Mouse (Mus musculus) brain, embryonic 18.5 days (tissue): ENCODE results near the gene Bglap3.

Experiments used
- DNase-seq: peaks from one replicate; pipeline ENCODE4 v3.0.0-alpha.2; 2012; ENCODE audit warnings: low read depth, low spot score

Gene Bglap3

DNA sequence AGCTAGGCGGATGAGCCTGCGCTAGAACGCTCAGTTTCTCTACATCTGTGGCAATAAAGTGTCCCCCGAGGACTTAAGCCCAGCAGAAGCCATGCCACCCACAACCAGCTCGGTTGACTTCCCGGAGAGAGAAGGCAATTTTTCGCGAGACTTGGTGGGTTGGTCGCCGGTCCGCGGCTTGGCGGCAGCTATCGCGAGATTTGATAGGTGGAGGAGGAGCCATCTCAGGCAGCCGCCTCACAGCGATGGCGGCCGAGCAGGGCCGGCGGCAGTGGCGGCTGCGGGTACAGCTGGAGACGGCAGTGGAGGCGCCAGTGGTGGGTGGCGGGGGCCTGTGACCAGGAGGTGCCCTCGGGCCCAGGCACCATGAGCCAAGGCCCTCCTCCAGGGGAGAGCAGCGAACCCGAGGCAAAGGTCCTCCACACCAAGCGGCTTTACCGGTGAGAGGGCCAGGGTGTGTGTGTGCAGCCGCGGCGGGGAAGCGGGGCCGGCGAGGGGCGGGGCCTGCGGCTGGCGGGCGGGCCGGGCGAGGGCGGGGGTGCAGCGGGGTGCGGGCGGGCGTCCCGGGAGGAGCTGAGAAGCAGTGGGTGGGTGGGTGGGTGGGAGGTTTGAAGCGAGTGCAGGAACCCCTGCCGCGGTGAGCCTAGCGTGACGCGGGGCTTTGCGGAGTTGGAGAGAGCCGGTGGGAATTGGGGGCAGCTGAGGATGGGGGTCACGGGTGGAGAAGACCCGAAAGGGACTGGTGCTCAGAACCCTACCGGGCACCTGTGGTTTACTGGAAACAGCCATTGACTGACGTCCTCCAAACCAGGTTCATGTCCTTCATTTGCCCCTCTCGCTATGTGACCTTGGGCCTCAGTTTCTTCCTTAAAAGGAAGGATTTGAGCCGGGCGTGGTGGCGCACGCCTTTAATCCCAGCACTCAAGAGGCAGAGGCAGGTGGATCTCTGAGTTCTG lies 36.2 kb downstream of the Bglap3 start, which contains the start of the genes Tmem79 and Smg5:
Gene Tmem79 (minus strand): TSS at position 91 of the 956 bp plus-strand sequence.
Gene Smg5 (plus strand): TSS at position 203 of the 956 bp plus-strand sequence.
- peak; percentile 87 for DNase-seq

DNA sequence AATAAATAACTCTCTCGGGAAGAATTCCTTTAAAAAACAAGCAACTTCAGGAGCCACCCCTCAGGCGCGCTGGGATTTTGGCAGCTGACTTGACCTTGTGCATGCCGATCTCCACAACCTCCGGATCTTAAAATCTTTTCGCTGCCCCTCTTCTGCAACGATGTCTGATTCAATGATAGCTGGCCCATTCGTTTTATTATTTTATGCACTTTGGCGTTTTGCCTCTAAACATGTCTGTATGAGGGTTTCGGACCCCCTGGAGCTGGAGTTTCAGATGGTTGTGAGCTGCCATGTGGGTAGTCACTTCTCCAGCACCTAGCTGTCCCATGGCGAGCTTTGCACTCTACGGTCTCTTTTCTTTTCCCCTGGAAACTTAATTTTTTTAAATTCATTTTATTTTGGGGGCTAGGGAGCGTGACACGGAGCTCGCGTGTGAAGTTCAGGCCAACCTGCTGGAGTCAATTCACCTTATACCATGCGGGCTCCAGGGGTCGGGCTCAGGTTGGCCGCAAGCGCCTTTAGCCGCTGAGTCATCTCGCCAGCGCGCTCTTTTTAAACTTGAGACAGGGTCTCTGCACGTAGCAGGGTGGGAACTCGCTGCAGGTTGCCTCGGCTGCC lies 37.0 kb downstream of the Bglap3 start:
- DNase-seq = no peak

DNA sequence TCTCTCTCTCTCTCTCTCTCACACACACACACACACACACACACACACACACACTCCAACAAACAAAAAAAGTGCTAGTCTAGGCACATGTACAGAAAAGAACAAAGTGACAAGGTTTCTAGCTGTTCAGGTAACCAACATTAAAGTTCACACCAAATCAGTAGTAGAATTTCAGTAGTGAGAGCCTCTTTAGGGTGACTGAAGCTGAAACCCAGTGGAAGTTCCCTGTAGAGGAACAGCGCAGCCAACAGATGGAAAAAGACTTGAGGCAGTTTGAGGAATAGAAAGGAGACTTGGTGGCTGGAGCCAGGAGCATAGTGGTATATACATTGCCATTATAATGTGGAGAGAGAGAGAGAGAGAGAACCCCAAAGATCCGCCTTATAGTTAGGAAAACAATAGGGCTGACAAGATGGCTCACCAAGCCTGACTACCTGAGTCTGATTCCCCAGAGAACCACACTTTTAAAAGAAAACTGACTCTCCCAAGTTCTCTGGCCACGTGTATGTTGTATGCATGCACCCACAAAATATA lies 37.6 kb downstream of the Bglap3 start:
- DNase-seq = no peak

DNA sequence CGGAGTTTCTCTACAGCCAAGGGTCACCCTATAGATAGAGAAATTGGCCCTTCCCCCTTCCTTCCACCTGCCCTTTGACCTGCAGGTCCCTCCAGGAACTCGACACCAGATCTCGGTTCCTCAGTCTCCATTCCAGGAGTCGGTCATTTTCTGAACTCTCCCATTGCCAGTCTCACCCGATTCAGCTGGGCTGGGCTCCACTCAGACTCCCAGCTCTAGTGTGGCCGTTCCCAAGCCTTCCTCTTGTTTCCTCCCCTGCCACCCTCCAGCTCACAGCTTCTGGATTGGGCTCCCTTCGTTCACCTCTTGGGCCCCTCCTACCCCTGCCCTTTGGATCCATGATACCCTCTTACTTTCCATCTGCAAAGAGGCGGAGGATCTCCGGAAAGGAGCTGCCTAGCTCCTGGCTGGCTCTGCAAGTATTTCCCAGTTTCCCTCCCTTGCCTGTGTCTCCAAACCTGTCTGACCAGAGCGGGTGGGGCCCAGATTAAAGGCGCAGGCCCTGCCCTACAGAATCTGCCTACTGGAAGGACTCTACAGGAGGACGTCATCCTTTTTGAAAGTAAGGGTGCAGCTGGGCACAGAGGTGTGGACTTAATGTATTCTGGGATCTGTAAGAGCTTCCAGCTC lies 38.4 kb downstream of the Bglap3 start:
- DNase-seq = no peak

DNA sequence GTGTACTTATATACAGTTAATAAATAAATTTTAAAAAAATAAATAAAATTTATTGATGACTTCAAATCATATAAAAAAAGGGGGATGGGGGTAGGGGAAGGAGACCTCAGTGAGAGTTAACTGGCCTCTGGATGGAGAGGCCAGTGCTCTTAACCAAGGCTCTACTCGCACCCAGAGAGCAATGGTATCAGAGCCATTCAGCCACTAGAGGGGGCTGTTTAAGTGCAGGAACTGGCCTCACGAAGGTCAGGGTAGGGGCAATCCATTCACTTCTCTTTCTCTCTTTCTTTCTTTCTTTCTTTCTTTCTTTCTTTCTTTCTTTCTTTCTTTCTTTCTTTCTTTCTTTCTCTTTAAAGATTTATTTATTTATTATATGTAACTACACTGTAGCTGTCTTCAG lies 41.3 kb downstream of the Bglap3 start:
- DNase-seq = no peak

DNA sequence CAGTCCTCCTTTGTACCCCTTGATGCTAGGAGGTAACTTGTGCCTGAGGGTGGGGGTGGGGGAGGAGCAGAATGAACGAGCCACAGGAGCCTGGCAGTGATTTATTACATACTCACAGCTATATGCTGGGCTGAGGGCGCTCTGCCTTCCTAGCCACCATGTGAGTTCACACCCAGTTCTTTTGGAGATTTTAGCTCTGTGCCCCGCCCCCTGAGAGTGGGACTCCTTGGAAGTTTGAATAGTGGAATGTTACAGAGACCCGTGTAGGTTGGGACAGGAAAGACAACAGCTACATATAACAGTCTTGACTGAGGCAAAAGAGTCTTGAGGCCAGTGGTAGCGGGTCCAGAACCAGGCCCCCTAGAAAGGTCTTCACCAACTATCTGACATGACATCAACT lies 43.6 kb downstream of the Bglap3 start:
- DNase-seq = no peak

DNA sequence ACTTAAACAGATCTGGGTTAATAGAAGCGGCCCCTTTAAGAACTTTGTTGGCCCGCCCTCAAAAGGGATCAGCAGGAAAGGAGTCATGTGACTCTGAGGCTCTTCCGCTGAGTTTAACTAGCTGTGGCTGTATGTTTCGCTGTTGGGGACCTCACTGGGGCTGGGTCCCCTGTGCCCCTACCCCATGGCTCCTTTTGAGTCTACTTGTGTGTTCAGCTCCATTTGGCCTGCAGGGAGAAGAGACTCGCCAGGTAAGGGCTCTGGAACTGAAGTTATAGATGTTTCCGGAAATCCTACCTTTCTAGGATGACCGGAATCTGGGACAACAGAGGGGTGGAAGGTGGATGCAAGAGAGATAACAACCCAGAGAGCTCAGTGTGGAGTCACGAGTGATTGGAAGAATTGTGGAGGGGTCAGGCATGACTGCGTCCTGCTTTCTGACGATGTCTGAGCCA lies 47.6 kb downstream of the Bglap3 start, which contains the start of gene Glmp:
Gene Glmp (plus strand): TSS at position 73 of the 455 bp plus-strand sequence.
- DNase-seq = peak; percentile 52
